Mouse (Mus musculus): ENCODE data around the gene Tekt5.

GRCm38 (mm10) chr16:10319914-10320569 lies 75.2 kb downstream of the Tekt5 start:
- TF ChIP-seq POLR2A (IDR thresholded peaks at IDR 0.05; ENCODE audit: borderline replicate concordance, extremely low read depth, low read depth, low read length) (no peak), CTCF (IDR thresholded peaks at IDR 0.05; ENCODE audit: insufficient read depth, low read length) (no peak)

Data from lung, adult 2 months (tissue).